Mouse (Mus musculus) cerebellum, adult 2 months (tissue): Measurements from ENCODE around the gene Il17re.

ENCODE experiments used
- CTCF ChIP-seq: fragments of 200-500 bp; IDR thresholded peaks from 2 replicates; pipeline ENCODE4 v1.5.1; 2011; ENCODE audit warnings: low read depth, mild to moderate bottlenecking, control low read depth, low read length, moderate library complexity, borderline replicate concordance; ENCODE audit not compliant: insufficient read depth
- POLR2A ChIP-seq: fragments of 200-500 bp; IDR thresholded peaks from 2 replicates; pipeline ENCODE4 v1.6.1; 2011; ENCODE audit warnings: low read length, control low read depth, borderline replicate concordance; ENCODE audit not compliant: insufficient read depth

DNA sequence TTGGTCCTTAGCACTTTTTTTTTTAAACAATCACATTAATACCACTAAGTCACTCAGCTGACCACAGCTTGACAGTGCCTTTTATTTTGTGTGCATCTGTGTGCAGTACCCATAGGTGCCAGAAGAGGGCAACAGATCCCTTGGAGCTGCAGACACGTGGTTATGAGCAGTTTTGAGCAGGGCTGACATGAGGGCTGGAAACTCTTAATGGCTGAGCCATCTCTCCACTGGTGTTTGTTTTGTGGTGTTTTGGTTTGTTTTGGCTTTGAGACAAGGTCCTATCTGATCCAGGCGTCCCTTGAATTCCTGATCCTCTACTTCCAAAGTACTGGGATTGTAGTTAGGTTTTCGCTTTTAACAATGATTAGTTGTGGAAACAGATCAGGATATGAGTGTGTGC, 30.9 kb upstream of the Il17re start:
- peak; percentile 52; the same call in 1 of the 2 replicates for TF ChIP-seq CTCF
- TF ChIP-seq POLR2A: no peak
